Mouse (Mus musculus) G1E (cell line): ENCODE results near the gene Nup98. TPM values are rescaled to one million over a fixed set of nuclear protein-coding genes. Genes with fewer than 3 reads are reported as not detected.

Experiments used
- ATAC-seq: 2 replicates; pipeline ENCODE4 v1.8.0; 2016; ENCODE audit warnings: mild to moderate bottlenecking; ENCODE audit not compliant: insufficient number of reproducible peaks, poor library complexity, low FRiP score, severe bottlenecking; ENCODE audit errors: extremely low read depth
- DNase-seq: peaks from one replicate; pipeline ENCODE4 v3.0.0; 2012; ENCODE audit warnings: low spot score
- H3K27me3 ChIP-seq: 2 replicates; pipeline ENCODE4 v1.6.1; 2012; ENCODE audit warnings: mild to moderate bottlenecking, low read length, inconsistent platforms; ENCODE audit not compliant: insufficient read depth
- H3K36me3 ChIP-seq: replicated peaks from 2 replicates; pipeline ENCODE3; 2012; ENCODE audit warnings: mild to moderate bottlenecking, inconsistent platforms
- H3K4me1 ChIP-seq: 2 replicates; pipeline ENCODE4 v1.6.1; 2012; ENCODE audit warnings: low read depth, low read length, inconsistent platforms, mixed read lengths; ENCODE audit not compliant: insufficient read depth
- H3K4me3 ChIP-seq: 2 replicates; pipeline ENCODE4 v1.5.1; 2012; ENCODE audit warnings: low read depth, mild to moderate bottlenecking, inconsistent platforms, low read length, moderate library complexity, mixed read lengths
- H3K9me3 ChIP-seq: replicated peaks from 2 replicates; pipeline ENCODE4 v1.6.1; 2012; ENCODE audit warnings: inconsistent platforms
- CTCF ChIP-seq: IDR thresholded peaks from 2 replicates; pipeline ENCODE4 v1.5.1; 2012; ENCODE audit warnings: low read depth, low read length, inconsistent platforms, mixed read lengths
- GATA1 ChIP-seq: IDR thresholded peaks from 2 replicates; pipeline ENCODE4 v1.6.1; 2012; ENCODE audit warnings: borderline replicate concordance, low read length, inconsistent platforms, mixed read lengths
- GATA2 ChIP-seq: IDR thresholded peaks from 2 replicates; pipeline ENCODE4 v1.6.1; 2012; ENCODE audit warnings: low read depth, low read length, inconsistent platforms, borderline replicate concordance
- POLR2AphosphoS5 ChIP-seq: IDR thresholded peaks from 2 replicates; pipeline ENCODE4 v1.6.1; 2012; ENCODE audit warnings: low read depth, low read length, inconsistent platforms; ENCODE audit not compliant: insufficient replicate concordance
- TAL1 ChIP-seq: conservative IDR thresholded peaks from 2 replicates; pipeline ENCODE4 v1.6.1; 2012; ENCODE audit warnings: low read depth, low read length, inconsistent platforms, mixed read lengths
- polyA plus RNA-seq: library from polyadenylated mRNA; stranded (reverse); fragments of >175 nt; gene quantifications from 2 replicates; pipeline ENCODE4 v1.2.3, GENCODE M21; 2012
- total RNA-seq, 2 experiments: library from RNA; stranded (forward) in 1 of 2; stranded (reverse) in 1 of 2; fragments of 200-1000 nt in 1 of 2; fragments of >200 nt in 1 of 2; fragmentation: Nextera tagmentation in 1 of 2; gene quantifications; 2 replicates each; pipeline ENCODE4 v1.2.3; 2014 to 2017

Gene Nup98
- total and polyA plus RNA-seq, 3 experiments: 11.3 to 179 (median 60.5) TPM

- no peak for DNase-seq
- ATAC-seq: no peak
- no peaks in the 10 kb centered on the region for H3K36me3 ChIP-seq
- H3K4me3 ChIP-seq: no peak overlapping the region
- no peaks in the 10 kb centered on the region for H3K9me3 ChIP-seq
- peaks cover 69% of the 10 kb centered on the region for H3K27me3 ChIP-seq
- peaks cover 23% of the 10 kb centered on the region for H3K4me1 ChIP-seq
- no peak for TF ChIP-seq CTCF
- TF ChIP-seq TAL1: no peak
- TF ChIP-seq GATA2: no peak
- TF ChIP-seq POLR2AphosphoS5: no peak
- TF ChIP-seq GATA1: no peak
Observed at GRCm38 (mm10) chr7:102104126-102104525, 105.8 kb downstream of the Nup98 start.

GRCm38 (mm10) chr7:102103555-102103954 is 106.4 kb downstream of the Nup98 start:
- Histone ChIP-seq H3K4me1 (peaks cover 23% of the 10 kb centered on the region), H3K36me3 (no peaks in the 10 kb centered on the region), H3K27me3 (peaks cover 70% of the 10 kb centered on the region), H3K9me3 (no peaks in the 10 kb centered on the region), H3K4me3 (no peak overlapping the region)
- DNase-seq: no peak
- ATAC-seq: no peak
- TF ChIP-seq TAL1 (no peak), CTCF (no peak), POLR2AphosphoS5 (no peak), GATA2 (no peak), GATA1 (no peak)

GRCm38 (mm10) chr7:102102696-102103095 is 107.3 kb downstream of the Nup98 start:
- DNase-seq (no peak), ATAC-seq (no peak)
- no peak for TF ChIP-seq GATA1
- TF ChIP-seq CTCF: no peak
- TF ChIP-seq POLR2AphosphoS5: no peak
- no peak for TF ChIP-seq TAL1
- Histone ChIP-seq H3K4me1 (peaks cover 23% of the 10 kb centered on the region), H3K36me3 (no peaks in the 10 kb centered on the region), H3K27me3 (peaks cover 70% of the 10 kb centered on the region), H3K4me3 (no peak overlapping the region), H3K9me3 (no peaks in the 10 kb centered on the region)

GRCm38 (mm10) chr7:102102241-102102640 is 107.7 kb downstream of the Nup98 start:
- DNase-seq (no peak), ATAC-seq (no peak)
- Histone ChIP-seq H3K27me3 (peaks cover 73% of the 10 kb centered on the region), H3K4me3 (no peak overlapping the region), H3K4me1 (peaks cover 23% of the 10 kb centered on the region), H3K36me3 (no peaks in the 10 kb centered on the region), H3K9me3 (no peaks in the 10 kb centered on the region)
- no peak for TF ChIP-seq TAL1
- TF ChIP-seq CTCF: no peak
- TF ChIP-seq GATA2: no peak

GRCm38 (mm10) chr7:102101487-102101886 is 108.5 kb downstream of the Nup98 start, which contains the start of gene Art1:
Art1 (plus strand) TSS chr7:102101743.
- ATAC-seq (no peak), DNase-seq (no peak)
- no peak for TF ChIP-seq POLR2AphosphoS5
- TF ChIP-seq GATA1: no peak
- no peak for TF ChIP-seq TAL1
- TF ChIP-seq CTCF: no peak
- no peak for TF ChIP-seq GATA2
- H3K36me3 ChIP-seq: no peaks in the 10 kb centered on the region
- H3K4me1 ChIP-seq: peaks cover 23% of the 10 kb centered on the region
- H3K27me3 ChIP-seq: peaks cover 73% of the 10 kb centered on the region
- H3K4me3 ChIP-seq: no peak within 1 kb of the TSS
- H3K9me3 ChIP-seq: no peaks in the 10 kb centered on the region

GRCm38 (mm10) chr7:102100868-102101267 is 109.1 kb downstream of the Nup98 start:
- Histone ChIP-seq H3K4me3 (no peak overlapping the region), H3K36me3 (no peaks in the 10 kb centered on the region), H3K4me1 (peaks cover 23% of the 10 kb centered on the region), H3K9me3 (no peaks in the 10 kb centered on the region), H3K27me3 (peaks cover 71% of the 10 kb centered on the region)
- DNase-seq (no peak), ATAC-seq (no peak)
- TF ChIP-seq POLR2AphosphoS5: no peak
- no peak for TF ChIP-seq TAL1
- TF ChIP-seq CTCF: no peak
- no peak for TF ChIP-seq GATA2
- TF ChIP-seq GATA1: no peak

- no peak for DNase-seq
- H3K27me3 ChIP-seq: peaks cover 72% of the 10 kb centered on the region
Observed at GRCm38 (mm10) chr7:102099760-102100661, 110.0 kb downstream of the Nup98 start.

More at GRCm38 (mm10) chr7:102099760-102100661, 110.0 kb downstream of the Nup98 start:
- TF ChIP-seq CTCF (no peak), GATA2 (no peak), POLR2AphosphoS5 (no peak), GATA1 (no peak), TAL1 (no peak)
- Histone ChIP-seq H3K9me3 (no peaks in the 10 kb centered on the region), H3K36me3 (no peaks in the 10 kb centered on the region), H3K4me1 (peaks cover 26% of the 10 kb centered on the region), H3K4me3 (no peak overlapping the region)
- ATAC-seq: no peak
